Mouse (Mus musculus) common myeloid progenitor, adult 5-6 weeks (primary cell): ENCODE measurements around the gene Ncam1. TPM values are rescaled to one million over a fixed set of nuclear protein-coding genes. Genes with fewer than 3 reads are reported as not detected.

Source experiments
- ATAC-seq: replicated peaks from 2 replicates; pipeline ENCODE4 v1.8.0; 2016; ENCODE audit warnings: low read depth, mild to moderate bottlenecking, moderate TSS enrichment, inconsistent platforms; ENCODE audit not compliant: poor library complexity, severe bottlenecking
- total RNA-seq: library from RNA; stranded (forward); fragments of 200-1000, 187-1606 nt; gene quantifications from 2 replicates; pipeline ENCODE4 v1.2.3, GENCODE M21; 2017

Gene Ncam1
- total RNA-seq, 1 experiment from 2014 or later, result 0.46 TPM

DNA sequence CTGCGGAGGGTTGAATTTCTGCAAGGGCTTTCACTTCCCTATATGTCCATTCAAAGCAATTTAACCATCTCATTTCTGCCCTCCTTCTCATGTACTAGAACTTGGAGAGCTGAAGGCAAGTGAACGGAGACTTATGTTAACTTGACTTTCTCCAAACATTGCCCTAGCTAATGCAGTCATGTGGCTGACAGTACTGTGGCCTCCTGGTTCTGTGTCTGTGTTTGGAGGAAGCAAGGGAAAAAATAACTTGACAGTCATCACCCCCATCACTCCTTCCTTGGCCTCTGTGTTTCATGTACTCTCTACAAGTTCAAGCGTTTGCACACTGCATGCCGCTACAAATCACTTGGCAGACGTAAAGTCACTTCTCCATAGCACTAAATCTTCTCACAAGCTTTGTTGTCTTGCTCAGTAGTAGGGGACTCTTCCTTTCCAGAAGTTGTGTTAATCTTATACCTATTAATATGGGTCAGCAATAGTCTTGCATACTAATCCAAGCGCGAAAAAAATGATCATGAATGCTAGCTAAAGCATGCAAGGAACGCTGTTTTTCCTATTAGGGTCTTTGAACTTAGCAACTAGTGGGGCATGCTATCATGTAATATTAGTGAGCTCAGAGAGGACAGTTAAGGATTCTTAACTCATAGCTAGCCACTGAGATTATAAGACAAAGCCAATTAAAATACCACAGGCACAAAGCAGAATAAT, 115.0 kb downstream of the Ncam1 start:
- no peak for ATAC-seq

GRCm38 (mm10) chr9:49681848-49682469, 116.8 kb downstream of the Ncam1 start:
- ATAC-seq, result no peak

GRCm38 (mm10) chr9:49679270-49679669, 119.5 kb downstream of the Ncam1 start:
- no peak for ATAC-seq

DNA sequence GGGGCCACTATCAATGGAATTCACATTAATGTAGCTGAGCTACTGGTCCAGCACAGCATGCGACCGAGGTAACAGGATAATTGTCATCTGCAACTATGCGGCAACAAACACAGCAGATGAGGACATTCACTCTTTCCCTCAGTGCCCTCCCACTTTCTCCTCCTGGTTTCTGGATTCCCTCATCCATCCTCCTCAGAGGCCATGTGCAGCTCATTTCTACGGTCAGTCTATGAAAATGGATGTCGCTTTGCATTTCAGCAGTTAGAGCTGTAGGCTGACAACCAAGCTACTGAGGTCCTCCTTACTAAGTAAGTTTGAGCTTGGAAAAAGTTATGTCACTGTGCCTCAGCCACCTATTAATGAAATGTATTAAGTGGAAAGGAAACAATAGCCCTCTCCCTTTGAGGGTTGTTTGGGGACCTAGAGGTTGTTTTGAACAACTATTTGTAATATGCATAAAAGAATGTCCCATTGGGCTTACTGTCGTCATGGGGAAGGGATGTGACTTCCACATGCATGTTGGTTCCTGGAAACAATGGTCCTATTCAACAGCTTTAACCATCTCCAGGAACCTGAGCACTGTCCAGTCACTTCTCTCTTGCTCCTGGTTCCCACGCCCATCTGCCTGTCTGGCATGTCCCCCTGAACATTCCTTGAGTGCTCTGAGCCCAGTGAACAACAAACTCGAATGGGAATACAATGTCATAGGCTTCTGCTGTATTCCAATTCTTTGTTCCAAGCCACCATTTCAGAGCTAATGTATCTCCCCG, 122.8 kb downstream of the Ncam1 start:
- ATAC-seq, result no peak

DNA sequence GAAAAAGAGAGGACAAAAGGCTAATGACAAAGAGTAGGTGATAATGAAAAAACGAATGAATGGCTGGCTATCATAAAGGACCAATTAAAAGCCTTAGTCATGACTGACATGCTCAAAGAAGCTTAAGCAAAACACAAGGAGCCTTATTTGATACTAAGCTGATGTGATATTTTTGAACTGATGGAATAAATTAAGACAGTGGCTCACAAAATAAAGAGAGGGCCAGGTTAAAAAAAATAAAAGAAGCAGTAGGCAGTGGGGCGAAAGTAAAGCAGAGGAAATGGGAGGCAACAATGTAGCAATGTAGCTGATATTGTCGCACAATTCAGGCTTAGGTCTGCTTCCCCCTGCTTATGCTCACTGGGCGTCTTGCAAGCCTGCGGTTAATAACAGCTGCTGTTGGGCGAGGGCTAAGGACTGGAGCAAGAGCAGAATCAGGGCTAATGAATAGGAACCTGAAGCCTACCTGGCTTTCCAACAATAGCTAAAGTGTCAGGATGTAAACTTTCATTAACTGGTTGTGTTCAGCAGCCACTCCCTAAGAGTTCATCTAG, 126.0 kb downstream of the Ncam1 start:
- no peak for ATAC-seq

DNA sequence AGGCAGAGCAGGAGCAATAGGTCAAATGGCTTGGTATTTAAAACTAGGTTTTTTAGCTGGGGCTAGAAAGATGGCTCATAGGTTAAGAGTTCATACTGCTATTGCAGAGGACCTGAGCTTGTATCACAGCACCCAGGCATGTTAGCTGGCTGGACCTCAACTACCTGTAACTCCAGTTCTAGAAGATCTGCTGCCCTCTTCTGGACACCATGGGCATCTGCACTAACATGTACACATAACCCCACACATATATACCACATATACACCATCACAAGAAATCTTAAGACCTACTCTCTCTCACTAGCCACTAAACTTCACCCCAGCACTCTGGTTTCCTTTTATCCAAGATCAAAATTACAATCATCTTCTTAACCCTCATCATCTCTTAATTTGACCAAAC, 131.7 kb downstream of the Ncam1 start:
- ATAC-seq, result no peak

DNA sequence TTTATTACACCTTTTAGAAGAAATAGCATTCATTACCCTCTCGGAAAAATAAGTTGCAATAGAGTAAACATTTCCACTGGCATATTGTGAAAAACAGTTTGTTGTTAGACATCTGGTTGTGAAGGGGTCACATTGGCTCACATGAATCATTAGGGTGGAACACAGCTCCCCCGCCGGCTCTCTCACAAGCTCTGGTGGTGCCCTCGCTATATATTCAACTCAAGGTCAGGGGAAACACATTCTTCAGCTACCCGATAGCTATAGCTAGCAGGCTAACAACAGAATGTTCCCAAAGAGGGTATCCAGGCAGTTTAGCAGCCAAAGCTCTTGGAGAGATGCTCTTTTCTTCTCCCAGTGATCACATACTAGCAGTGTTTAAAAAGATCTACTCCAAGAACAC, 133.4 kb downstream of the Ncam1 start:
- ATAC-seq, result no peak

GRCm38 (mm10) chr9:49663927-49664320, 134.8 kb downstream of the Ncam1 start:
- ATAC-seq, result no peak

DNA sequence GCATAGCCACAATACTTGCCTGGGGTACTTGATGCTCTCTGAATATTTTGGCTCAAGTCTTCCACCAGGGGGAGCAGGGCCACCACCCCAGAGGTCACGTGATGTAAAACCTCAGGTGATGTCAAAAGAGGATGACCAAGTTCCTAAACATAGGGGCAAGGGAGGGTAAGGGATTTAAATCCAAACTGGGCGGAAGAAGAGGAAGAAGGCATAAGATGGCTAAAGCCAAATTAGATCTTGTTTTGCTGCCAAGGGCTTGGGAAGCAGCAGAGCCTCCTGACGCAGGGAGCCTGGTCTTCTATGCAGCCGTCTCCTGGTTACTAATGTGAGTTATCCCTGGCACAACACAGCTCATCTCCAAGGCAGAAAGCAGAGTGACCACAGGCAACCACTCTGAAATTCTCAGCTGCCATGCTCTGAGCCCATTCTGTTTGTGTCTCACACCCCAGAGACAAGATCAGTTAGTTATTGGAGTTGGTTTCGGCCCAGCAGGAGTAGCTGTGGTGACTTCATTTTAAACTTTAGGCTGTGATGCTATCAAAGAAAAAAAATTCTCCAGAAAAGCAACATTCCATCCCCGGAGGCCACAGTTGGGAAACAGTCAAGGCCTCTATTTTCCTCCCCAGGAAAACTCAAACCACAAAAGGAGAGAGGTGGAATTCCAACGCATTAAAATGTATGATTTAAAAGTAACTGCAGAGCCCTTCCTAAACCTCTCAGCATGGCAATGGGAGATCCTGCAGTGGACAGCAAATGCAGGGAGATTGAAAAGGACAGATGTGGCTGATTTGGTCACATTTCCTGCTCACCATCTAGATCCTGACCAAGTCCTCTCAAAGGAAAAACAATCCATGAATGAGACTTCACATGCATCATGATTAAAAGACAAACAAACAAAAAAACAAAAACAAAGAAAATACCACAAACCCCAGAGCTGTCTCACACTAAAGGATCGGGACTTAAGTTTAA, 135.5 kb downstream of the Ncam1 start:
- ATAC-seq, result no peak

- ATAC-seq, result no peak
These were observed 137.2 kb downstream of the Ncam1 start for GRCm38 (mm10) chr9:49661480-49661879.

- ATAC-seq, result no peak
These were observed 140.3 kb downstream of the Ncam1 start for GRCm38 (mm10) chr9:49658381-49658856.

DNA sequence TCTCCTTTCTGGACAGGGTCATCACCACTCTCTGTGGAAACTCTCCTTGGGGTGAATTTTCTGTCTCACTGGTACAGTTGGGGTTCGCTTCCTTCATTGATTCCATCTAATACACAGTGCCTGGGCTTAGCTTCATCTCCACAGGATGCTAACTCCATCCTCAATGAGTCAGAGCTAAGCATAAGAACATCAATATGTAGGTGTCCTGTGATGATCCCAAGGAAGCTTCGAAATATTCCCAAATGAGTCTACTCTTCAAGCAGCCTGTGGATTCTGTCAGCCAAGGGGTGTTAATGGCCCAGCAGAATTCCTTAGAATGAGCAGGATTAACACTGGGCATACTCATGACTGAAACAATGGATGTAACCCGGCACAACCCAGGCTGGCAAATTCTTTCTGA, 144.3 kb downstream of the Ncam1 start:
- no peak for ATAC-seq

DNA sequence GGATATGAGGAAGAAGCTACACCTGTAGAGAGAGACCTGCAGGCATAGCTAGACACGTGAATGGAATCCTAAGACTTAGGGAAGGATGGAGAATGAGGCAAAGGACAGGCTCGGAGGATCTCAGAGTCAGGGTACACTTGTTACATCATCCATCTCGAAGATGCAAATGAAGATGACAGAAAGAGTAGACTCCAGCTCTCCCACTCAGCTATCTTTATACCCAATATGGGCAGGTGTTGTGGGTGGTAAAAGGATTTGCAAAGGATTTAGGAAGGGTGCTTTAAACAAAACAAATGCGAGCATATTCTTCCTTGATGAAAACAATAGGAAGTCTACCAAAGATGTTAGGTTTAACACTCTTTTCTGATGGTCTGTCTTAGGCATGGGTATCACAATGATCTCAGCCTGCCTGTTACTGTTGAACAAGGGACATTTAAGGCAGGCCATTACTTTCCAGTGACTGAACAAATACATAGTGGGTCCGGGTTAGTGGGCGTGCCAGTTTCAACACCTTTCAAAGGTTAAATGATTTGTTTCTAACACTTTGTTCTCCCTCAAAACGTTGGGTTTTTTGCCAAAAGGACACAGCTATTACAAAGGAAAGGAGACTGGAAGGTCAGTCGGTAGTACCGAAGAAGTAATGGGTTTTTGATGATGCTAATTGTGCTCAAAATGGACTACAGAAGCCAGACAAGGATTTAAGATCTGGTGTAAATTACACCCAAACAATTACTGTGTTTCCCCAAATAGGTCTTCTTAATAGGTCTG, 145.1 kb downstream of the Ncam1 start:
- ATAC-seq, result no peak

DNA sequence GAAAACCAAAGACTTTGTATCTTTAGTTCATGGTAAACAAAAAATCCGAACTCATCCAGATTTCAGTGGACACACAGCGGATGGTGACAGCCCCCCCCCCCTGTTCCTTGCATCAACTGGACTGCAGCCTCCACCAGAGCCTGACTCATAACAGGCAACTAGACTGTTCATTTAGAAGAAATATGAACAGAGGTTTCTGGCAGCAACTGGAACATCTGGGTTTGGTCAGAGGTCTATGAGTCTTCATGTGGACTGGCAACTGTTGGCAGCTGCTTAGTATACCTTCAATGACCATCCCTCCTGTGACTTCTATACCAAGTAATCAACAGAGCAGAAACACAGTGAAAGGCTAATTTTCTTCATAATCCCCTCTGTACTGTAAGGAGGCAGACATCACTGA, 154.4 kb downstream of the Ncam1 start:
- ATAC-seq, result no peak

DNA sequence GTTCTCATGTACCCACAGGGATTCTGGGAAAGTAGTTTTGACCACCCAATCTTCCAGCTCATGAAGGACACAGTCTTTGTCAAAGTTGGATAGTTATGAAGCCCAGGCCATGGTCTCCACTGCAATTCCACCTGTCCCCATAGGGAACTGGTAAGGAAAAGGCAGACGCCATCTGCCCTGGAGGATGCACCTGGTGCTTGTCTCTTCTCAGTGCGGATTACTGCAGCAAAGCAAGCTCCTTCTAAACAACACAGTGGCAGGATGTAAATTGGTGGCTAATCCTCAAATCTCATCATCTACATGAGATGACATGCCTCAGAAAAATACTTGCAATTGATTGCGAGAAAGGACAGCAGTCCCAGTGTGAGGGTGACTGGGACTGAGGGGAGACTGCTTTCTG, 158.0 kb downstream of the Ncam1 start:
- ATAC-seq, result no peak

DNA sequence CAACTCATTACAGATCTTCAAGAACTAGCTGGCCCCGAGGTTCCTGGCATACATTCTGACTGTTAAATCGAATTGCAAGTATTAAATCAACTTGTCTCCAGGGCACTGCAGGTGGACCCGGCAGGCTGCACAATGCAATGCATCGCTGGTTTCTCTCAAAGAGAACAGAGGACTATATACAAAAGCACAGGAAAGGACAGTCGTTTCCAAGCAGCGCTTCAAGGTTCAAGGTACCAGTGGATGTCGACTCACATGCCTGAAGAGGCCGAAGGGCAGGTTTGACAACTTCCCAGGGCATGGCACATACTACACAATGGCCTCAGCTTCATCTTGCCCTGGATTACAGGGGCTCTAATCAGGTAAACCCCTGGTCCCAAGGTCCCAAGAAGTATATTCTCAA, 158.6 kb downstream of the Ncam1 start:
- no peak for ATAC-seq

GRCm38 (mm10) chr9:49637955-49638354, 160.8 kb downstream of the Ncam1 start:
- no peak for ATAC-seq

- ATAC-seq, result no peak
These were observed 162.9 kb downstream of the Ncam1 start for GRCm38 (mm10) chr9:49635668-49636326.
